Mouse (Mus musculus): Measurements from ENCODE around the gene Mllt3.
A peak's percentile ranks its signal among the peaks of the same experiment; 100 is the strongest.

The Mllt3 gene

DNA sequence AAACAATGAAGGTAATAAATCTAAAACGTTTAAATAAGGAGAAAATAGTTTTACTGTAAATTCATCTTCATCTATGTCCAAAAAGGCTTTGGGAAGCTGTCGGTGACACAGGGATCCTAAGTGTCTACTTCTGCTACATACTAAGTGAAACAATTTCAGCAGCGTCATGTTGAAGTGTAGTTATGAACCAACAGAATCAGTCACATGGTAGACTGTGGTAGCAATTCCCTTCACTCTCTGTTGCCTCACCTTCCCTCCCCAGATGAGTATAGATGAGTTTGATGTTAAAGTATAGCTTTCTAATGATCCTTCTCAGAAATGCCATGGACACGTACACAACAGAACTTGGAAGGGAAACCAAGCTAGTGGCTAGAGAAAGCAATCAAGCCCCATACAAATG is 79.9 kb downstream of the Mllt3 start:
- no peak for DNase-seq (ENCODE audit: low spot score in 2 of 2)

DNA sequence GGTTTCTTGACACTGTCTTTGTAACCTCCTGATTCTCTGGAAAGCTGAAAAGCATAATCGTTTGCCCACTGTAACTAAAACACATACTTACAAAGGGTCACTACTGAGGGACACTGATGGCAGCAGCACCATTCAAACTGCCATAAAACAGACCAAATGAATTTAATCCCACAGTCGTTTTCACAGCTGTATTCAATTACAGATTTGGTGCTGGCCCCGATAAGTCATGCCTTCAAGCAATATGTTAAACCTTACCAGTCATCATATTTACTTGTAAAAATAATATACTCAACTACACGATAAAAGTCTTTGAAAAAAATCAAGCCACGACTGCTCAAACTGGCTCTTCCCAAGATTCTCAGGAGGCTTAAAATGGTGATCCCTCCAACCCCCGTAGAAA is 83.7 kb downstream of the Mllt3 start:
- no peak for DNase-seq (ENCODE audit: low spot score in 2 of 2)

DNA sequence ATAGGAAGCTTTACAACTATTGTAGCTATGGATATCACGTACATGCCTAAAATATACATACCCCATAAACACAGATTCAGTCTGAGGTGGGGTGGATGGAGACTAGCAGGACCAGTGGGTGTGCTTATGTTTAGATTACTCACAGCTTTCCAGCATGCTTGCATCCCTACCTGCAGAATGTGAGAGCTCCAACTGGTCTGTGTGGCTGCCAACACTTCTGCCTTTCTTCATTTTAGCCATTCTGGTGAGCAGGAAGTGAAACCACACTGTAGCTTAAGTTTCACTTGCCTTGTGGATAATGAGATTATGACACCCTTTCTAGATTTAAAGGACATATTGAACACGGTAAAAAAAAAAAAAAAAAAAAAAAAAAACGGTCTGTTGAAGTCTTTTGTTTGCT is 88.8 kb downstream of the Mllt3 start:
- no peak for DNase-seq (ENCODE audit: low spot score in 2 of 2)

DNA sequence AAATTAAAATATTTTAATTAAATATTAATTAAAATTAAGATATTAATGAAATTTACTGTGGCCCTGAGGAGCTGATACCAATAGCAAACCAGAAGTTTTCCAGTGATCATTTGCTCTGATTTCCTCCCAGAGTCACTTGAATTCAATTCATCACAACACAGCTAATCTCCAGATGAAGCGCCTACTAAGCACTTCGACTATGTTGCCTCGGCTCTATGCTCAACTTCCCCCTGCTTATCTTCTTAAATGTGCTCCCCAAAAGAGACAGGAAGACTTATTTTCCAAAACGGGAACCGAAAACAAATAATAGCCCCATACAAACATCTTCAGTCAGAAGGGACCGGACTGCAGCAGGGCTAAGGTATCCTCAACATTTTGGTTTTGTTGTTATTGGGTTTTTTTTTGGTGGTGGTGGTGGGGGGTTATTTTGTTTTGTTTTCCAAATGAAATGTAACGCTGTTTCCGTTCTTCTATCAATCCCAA is 90.2 kb downstream of the Mllt3 start:
- DNase-seq (ENCODE audit: low spot score in 2 of 2) = peak in 1 of 2 experiments; percentile 5

DNA sequence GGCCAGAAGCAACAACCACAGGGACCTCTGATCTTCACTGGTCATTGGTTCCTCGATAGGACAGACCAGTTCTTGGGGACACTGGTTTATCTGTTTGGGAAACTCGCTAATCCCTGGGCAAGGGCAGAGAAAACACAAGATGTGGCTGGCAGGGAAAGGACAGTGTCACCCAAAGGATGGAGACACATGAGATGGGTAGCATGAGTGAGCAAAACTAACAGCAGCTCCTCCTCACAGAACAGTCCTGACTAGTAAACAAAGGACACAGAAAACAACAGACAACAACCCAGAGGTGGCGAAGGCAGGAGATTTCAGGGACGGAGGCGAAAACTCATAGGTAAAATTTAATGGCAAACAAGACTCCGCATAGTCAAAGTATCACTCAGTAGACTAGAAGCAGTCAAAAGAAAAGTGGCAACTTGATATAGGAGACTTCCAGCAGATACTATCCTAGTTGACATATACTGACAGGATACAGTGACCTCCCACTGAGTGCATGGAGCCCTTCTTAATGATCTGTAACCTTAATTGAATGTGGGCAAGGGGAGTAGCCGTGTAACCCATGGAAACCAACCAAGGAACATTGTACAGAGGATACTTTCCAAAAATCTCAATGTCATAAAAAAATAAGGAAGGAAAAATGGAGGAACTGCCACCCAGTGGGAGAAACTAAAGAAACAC is 93.5 kb downstream of the Mllt3 start:
- DNase-seq (ENCODE audit: low spot score in 2 of 2) = no peak

DNA sequence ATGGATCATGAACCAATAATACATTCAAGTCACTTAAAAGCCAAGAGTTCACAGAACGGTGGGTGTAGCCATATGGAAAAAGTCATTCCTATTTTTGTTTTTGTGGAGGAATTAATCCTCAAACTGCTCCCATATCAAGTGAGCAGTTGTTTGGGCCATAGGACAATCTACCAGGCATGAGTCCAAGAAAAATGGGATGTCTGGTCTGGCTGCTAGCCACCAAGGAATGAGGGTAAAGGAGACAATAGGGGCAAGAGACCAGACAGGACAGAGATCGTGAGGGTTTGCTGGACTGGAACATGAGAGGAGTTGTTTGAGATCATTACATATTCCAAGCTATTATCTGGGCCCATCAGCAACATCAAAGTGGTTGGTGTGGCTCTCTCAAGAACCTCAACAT is 96.8 kb downstream of the Mllt3 start:
- peak; percentile 4 to 12 for DNase-seq (ENCODE audit: low spot score in 2 of 2)

DNA sequence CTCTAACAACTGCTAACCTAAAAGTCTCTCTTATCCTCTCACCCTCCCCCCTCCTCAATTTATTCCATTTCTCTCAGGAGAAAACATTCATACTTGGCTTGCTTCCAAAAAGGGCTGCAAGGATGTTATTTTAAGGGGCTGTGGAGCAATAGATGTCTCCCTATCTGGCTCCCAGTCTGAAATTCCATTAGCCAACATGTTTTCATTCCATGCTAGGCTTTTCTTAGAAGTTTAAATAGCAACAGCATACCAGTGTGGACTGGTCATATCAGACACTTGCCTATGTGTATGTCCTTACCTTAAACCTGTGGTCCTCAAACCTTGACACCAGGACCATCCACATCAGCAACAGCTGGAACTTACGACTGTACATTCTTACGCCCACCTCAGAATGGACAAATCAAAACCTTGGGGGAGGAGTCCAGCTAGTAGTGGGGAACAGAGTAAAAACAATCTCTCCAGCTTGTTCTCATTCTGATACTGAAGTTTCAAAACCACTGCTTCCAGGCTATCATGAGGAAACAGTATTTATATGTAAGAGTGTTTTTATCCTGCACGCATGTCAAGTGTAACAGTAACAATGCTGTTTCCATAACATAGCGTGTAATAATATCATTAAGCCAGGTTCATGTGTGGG is 99.3 kb downstream of the Mllt3 start:
- DNase-seq (ENCODE audit: low spot score in 2 of 2) = peak; percentile 31 to 44

DNA sequence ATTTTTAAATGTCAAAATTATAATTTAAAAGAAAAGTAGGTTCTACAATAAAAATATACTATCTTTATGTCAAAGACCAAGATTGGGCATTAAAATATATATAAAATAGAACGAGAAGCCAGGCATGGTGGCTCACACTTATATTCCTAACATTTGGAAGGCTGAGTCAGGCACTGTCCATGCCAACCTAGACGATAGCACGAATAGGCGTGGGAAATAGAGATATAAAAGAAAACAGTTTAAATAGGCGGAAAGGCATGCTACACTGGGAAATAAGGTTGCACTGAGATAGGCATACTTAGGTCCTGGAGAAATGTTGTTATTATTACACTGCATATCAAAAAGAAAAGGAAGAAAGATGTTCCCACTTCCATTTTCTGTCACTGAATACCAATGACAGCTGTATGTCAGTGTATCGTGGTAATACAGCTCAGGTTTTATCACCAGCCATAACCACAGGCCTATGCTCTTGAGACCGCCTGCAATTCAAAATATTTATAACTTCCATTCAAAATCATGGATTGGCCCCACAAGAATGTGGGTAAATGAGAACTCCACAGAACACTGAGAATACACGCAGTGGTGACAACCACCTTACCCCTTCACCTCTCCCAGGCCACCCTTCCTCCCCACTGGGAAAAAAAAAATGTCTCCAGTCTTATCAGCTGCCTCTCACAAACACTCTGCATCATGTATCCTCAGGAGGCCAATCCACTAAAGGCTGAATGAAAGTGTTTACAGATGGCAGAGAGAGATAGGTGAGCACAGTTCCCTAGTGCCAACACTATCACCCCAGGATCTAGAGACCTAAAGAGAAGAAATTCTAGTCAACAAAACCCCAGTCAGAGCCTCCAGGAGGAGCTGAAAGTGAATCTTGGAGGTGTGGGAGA is 102.6 kb downstream of the Mllt3 start:
- DNase-seq (ENCODE audit: low spot score in 2 of 2) = no peak

DNA sequence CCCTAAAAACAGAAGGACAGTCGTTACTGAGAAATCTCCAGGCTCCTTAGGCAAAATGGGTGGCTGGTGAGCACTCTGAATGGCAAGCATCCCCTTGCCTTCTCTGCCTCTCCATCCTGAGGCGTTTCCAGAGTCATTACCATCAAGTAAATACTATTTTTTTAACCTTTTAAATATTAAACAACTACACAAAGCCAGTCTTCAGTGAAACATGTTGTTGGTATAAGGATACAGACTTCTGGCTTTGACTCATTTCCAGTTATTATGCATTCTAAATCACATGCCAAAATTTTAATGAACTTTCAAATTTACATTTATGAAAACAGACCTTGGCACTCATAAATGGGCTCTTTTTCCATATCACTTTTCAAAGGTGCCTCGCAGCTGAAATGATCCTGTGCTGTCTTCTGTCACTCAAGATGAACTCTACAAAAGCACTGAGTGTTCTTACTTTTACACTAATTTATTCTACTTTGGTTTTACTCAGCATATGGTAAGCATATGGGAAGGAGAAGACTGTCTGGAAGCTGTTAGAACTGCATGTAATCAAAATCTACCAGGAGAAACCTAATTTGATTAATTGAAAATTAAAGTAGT is 104.5 kb downstream of the Mllt3 start:
- no peak for DNase-seq (ENCODE audit: low spot score in 2 of 2)

DNA sequence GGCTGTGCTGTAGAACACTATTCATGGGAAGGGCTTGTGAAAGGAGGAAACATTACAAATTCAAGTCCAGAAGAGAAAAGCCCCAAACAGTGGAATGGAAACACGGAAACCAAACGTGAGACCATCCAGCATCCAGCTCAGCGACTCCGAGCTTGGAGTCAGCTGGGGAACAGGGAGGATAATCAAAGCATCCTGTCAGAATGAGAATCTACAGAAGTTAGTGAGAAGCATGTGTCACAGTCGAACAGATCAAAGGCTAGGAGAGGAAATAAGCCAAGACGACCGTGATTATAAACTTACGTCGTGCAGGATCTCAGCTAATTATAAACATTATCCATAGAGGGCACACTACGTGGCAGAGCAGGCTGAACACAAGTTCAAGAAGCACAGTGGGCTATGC is 105.8 kb downstream of the Mllt3 start:
- no peak for DNase-seq (ENCODE audit: low spot score in 2 of 2)

DNA sequence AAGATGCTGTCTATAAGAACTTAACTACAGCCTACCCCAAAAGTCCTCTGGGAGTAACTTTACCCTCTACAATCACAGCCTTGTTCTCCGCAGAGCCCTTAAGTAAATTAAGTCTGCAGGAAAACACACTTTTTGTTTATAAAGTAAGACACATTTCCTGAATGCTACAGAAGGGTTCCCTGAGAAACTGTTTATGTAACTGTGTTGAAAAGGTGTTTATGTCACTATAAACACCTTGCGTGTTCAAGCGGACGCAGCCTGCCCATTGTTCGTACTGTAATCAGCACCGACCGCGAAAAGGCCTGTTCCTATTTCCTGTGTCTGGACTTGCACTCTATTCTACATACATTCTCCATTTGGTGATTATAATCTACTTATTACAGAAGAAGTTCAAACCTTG is 112.5 kb downstream of the Mllt3 start:
- DNase-seq (ENCODE audit: low spot score in 2 of 2) = no peak

DNA sequence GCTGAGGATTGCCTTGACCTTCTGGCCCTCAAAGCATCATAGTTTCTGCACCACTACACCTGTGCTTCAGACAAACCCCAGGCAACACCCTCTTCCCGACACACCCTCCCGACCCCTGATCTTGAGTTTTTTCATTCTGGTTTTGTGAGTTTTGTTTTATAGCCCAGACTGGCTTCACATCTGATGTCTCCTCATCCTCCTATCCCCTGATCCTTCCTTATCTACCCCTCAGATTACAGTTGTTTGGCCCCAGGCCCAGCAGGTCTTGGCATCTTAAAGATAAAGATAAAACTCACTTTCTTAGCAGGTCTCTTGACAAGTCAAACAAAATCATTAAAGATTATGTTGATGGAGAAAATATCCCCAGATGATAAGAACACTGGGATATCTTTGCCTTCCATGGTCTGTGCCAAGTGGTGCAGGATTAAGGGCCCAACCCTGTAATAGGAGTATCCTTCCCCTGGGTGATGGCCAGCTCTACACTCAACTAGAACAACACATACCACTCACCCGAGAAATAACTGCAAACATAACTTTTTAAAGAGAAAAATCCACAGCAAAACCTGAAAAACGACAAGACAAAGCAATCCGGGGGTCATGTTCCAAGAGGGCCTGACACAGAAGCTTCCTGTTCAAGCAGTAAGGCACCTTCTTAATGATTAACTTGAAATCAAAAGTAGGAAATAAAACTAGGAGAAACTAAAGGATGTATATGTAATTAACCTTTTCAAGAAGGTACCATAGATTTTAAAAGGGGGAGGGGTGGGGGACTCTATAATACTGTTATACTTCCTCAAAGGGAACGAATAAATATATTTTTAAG is 121.8 kb downstream of the Mllt3 start:
- no peak for DNase-seq (ENCODE audit: low spot score in 2 of 2)

DNA sequence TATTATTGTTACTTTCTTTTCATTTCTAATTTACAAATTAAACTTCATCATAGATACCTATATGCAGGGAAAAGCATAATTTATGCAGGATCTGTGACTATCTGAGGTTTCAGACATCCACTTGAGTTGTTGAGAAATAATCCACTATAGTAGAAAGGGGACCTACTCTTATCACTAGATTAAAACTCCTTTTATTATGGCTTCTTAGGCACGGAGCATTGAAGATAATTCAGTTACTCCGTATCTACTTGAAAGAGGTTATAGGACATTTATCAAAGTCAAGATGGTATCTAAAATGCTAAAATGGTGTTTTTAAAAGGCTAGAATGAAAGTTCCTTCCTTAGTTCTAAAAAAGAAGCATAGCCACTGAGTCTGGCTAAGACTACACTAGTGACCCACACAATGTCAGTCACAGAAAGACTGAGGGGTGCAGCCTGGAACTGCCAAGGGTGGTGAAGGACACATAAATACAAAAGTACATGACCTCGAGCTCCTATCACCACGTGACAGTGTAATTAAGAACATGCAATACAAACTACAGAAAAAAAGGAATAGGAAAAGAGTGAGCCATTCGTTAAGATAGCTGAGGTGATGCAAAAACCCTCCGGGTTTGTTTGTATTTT is 127.9 kb downstream of the Mllt3 start:
- DNase-seq (ENCODE audit: low spot score in 2 of 2) = no peak

DNA sequence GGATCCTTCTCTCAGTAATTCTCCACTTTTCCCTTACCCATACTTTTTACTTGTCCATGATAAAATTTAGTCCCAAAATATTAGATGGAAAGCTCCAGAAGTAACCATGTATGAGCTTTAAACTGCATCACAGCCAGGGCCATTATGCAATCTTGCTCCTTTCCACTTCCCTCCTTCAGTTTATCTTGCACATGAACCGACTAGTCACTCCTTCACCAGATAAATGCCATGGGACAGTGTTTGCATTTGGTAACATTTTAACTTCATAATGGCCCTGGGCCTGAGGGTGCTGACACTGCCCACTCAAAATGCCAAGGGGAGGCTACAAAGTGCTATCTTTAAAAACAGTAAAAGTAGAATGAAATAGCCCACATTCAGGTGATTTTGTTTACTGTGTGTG is 128.4 kb downstream of the Mllt3 start:
- DNase-seq (ENCODE audit: low spot score in 2 of 2) = no peak

DNA sequence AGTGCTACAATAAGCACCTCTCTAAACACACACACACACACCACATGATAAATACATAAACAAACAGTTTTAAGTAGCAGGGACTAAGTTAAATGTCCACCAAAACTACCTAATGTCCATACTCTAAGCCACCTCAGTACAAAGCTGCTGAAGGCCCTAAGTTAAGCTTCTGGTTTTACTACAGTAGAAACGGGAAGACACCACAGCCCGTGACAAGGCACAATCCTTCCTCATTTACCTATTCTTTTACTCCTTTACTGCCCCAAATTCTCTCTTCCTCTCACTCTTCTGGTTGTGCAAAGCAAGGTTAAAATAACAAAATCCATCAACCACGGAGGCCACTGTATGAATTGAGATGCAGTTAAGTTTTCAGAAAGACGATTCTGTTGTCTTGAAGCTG is 130.6 kb downstream of the Mllt3 start:
- no peak for DNase-seq (ENCODE audit: low spot score in 2 of 2)

DNA sequence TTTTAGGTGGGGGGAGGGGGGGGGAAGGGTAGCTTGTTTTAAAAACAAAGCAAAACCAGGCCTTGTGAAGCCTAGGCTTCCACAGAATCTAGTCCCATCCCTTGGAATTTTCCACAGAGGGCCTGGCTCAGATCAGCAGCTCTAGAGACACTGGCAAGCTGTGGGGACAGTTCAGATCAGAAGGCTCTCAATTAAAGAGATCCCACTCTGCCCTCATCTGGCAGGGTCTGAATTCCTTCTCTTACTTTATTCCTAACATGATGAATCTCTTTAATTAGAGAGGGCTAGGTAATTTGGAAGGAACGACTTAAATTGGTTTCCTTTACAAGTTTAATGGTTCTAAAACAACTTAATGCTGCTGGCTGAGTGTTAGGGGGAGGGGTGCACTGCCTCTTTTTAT is 132.0 kb downstream of the Mllt3 start:
- DNase-seq (ENCODE audit: low spot score in 2 of 2) = peak; percentile 16 to 24

DNA sequence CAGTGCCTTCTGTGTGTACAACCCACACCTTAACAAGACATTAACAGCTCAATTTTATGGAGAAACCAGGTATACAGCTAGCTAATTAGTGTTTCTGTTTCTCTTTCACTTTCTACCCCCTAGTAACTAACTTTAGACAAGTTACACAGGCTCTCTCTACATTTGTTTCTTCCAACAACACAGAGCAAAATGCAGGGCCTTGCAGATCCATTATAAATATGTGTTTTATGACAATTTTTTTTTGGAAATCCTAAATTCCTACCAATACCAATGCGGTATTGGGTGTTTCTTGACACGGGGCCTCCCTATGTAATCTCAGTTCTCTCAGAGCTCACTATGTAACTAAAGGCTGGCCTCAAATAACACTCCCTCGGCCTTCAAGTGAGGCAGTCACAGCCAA is 139.7 kb downstream of the Mllt3 start:
- no peak for DNase-seq (ENCODE audit: low spot score in 2 of 2)

DNA sequence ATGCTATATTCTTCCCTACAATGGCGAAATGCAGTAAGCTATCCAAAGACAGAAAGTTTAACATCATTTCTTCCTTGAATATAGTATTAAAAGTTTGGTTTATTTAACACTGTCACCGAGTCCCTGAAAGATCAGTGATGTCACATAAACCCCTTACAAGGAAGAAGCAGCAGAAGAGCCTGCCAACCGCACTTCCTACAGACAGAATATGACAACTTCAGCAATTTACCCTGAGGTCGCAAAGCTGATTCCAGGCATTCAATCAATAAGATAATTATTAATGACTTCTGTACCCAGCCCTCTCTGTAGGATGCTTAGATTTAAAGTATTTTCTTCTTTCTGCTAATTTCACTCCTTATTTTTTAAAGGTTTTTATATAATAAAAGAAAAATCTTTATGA is 140.2 kb downstream of the Mllt3 start:
- DNase-seq (ENCODE audit: low spot score in 2 of 2) = no peak

DNA sequence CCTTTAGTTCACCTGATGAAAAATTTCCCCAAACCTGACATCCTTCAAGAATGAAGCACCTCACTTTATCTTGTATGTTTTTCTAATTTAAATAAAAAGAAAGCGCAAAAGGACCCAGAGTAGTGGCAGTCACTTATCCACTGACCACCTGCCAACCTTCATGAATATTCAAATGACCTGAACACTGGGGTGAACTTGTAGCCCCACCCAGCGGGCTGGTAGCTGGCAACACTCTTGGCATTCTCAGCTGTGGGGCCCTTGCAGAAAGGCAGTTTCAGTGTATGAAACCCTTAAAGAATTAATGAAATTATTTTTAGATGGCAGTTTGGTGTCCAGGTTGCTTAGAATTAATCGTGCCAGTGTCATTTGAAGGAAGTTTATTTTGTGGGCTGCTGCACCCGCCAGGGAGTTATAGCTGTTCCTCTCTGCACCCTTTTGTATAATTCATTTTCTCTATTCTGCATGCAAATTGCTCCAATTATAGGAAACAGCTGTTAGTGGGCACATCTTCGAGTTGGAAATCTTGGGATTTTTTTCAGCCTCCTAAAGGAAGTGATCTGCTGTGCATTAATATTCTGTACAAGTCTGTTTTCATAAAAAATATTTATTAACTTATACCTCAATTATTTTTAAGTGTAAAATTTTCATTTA is 149.8 kb downstream of the Mllt3 start:
- no peak for DNase-seq (ENCODE audit: low spot score in 2 of 2)

DNA sequence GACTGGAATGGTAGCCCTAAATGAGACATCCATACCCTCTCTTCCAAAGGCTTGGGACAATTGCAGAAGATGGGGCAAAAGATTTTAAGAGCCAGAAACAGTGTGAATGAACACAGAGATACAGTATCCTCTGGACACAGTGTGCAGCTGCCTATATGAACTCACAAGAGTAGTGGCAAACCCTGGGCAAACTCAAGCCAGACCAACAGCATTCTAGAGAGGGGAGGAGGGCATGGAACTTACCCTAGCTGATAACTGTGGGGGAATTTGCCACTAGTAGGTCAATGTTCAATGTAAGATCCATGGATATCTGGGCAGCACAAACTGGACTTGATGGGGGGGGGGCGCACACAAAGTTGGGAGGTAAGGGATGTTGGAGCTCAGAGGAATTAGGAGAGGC is 151.2 kb downstream of the Mllt3 start:
- no peak for DNase-seq (ENCODE audit: low spot score in 2 of 2)
